Mouse (Mus musculus) telencephalon, adult 2 months (tissue): ENCODE results near the gene Tulp2.
A peak's percentile ranks its signal among the peaks of the same experiment; 100 is the strongest.
"Not testable (repeated sequence)": the region's sequence is repeated elsewhere in the genome, so short reads cannot be mapped to it uniquely, and the experiment has no call there.

Experiments used
- DNase-seq: peaks from one replicate; pipeline ENCODE4 v3.0.0-alpha.2; 2011; ENCODE audit warnings: low read depth, low spot score

The Tulp2 gene

DNA sequence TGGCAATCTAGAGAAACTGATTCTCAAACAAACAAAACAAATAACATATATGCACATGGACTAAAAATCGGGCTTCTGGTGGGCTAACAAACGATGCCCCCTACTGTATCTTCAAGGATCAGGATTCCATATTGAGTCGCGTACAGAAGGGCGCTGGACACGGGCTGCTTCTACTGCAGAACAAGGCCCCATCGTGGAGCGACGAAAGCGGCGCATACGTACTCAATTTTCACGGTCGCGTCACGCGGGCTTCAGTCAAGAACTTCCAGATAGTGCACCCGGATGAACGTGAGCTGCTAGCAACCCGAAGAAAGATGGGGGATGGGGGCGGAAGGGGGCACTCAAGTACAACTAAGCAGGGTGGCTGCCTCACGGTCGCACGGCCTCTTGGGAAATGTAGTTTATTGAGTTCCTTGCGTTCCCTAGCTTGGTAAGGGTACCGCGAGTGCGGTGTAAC is 40.1 kb downstream of the Tulp2 start:
- DNase-seq: peak; percentile 95

DNA sequence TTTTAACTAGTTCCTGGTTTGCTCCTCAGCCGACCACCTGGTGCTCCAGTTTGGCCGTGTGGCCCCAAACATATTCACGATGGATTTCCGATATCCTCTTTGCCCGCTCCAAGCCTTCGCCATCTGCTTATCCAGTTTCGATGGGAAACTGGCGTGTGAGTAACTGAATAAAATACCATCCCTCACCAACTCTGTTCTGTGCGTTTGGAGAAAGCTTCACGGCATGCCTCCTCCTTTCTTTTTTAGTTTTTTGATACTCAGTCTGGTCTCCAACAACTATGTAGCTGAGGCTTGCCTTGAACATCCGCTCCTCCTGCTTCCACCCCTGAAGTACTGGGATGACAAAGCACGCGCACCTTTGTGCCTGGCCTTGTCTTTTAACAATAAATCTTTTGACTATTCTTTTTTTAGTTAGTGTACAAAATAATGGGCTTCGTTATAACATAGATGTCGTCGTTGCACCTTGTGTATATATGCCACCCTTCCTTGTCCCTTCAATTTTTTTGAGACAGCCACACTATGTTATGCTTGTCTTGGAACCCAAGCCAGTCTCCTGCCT is 40.6 kb downstream of the Tulp2 start:
- no peak for DNase-seq

DNA sequence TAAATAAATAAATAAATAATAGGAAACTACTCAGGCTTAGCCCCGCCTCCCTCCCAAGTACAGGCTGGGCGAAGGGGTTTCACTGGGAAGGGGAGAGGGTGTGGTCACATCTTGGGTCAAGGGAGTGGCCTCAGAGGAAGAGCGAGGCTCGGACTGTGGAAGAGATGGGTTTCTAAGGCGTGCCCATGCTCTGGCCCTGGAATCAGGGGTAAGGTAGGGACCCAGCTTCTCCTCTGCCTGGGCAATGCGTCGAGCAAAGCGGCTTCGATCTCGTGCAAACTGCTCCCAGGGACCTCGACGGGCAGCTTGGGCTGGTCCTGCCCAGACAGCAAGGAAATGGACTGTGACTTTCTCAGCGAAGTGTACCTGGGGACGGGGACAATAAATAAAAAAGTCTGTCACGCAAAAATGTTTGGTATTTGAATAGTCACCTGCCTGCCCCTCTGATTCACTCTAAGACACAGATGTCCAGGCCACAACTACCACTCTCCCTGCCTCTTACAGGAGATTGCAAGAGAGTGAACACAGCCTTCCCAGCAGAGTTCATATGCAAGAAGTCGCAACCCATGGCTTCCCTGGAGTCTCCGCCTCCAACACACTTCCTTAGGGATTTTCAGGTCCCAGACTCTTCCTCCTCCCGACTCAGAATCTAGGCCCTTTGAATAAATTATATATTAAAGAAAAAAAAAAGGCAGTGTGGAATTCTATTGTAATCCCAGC is 41.4 kb downstream of the Tulp2 start:
- DNase-seq: no peak

DNA sequence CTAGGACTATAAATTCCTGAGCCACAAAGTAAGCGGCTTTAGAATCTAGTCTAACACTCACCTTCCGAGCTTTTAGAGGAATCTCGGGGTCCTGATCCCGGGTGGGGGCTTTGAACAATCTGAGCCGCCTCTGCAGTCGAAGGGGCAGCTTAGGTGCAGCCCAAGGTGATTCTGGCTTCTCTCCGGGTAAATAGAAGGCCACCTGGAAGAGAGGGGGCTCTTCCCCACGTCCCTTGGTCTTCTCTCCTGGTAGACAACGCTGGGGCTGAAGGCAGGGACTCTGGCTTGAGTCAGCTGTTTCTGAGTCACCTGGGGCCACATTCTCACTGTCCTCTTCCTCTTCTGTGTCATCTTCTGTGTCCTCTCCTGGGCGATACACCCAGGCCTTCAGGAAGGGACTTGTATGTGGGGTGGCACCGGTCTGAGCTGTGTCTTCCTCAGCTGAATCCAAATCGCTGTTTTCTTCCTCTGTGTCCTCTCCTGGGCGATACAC is 42.0 kb downstream of the Tulp2 start:
- no peak for DNase-seq

DNA sequence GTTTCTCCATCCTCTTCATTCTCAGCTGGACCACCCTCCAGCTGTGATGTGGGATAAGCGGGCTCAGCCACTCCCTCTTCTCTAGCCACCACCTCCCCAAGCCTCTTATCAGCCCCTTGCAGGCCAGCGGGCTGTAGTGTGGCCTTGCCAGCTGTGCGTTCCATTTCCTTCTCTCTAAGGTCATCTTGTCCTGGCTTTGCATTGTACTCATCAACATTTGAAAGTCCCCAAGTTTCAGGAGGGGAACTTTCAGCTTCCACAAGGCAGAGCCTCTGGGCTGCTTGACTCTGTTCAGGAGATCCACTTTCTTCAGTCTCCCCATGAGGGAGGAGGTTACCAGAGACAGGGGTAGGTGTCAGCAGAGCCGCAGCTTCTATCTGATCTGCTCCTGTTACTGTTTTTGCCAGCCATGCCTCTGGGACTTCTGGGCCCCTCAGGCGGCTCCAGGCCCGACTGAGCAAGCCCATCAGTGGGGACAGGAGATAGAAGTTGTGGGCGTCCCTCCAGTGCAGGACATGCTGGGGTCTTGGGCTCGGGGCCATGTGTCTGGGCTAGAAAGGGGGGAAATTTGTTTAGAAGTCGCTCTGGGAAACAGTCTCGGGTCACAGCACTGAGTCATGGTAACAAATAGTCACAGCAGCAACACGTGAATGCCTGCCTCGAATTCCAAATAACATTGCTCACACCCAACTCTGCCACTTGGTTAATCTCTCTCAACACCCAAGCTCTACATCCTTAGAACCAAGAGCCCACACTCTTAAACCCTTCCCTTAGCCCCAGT is 43.4 kb downstream of the Tulp2 start:
- DNase-seq: no peak

DNA sequence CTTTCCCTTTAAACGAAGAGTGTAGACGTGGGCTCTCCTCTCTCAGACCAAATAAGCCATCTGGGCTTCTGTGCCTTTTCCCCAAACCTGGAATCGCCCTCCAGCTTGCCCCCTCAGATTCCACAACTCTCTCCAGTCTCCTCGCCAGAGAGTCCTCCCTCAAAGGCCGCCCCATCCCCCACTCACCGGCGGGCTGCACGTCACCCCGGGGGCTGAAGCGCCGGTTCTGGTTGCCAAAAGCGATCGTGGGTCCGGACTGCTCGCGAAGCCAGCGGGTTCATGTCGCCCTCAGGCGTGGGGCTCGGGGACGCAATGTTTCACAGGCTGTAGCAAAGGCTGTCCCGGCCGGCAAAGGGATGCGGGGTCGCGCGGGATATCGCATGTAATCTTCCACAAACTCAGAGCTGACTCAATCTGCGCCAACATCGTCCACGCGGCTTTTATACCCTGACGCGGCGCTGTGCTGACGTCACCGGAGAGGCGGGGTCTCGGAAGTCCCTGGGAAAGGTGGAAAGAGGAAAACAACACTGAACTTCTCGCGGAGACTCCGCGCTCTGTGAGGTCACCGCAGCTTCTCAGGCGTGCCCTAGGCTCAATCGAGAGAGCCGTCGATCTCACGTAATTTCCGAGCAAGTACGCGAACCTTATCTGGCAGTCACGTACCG is 44.3 kb downstream of the Tulp2 start, which contains the start of the genes Ppp1r15a and Plekha4:
Gene Ppp1r15a (minus strand): TSS at position 460 of the 665 bp plus-strand sequence.
Gene Plekha4 (plus strand): TSS at position 522 of the 665 bp plus-strand sequence.
- DNase-seq: peak; percentile 81

DNA sequence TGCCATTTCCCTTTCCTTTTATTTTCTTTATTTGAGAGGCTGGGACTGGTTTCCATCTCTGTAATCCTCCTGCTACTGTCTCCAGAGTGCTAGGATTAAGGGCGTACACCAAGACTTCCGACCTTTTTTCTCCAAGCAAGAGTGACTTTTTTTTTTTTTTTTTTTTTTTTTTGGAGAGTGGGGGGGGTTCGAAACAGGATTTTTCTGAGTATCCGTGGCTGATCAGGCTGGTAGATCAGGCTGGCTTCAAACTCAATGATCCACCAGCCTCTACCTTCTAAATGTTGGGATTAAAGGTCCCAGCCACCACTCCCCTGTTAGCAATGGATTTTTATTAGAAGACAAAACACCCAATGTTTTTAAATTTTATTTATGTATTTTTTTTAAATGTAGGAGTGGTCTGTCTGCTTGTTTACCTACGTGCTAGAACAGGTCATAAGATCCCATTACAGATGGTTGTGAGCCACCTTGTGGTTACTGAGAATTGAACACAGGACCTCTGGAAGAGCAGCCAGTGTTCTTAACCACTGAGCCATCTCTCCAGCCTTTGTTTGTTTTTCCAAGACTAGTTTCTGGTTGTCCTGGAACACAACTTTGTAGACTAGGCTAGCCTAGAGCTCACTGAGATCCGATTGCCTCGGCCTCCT is 44.9 kb downstream of the Tulp2 start:
- no peak for DNase-seq

DNA sequence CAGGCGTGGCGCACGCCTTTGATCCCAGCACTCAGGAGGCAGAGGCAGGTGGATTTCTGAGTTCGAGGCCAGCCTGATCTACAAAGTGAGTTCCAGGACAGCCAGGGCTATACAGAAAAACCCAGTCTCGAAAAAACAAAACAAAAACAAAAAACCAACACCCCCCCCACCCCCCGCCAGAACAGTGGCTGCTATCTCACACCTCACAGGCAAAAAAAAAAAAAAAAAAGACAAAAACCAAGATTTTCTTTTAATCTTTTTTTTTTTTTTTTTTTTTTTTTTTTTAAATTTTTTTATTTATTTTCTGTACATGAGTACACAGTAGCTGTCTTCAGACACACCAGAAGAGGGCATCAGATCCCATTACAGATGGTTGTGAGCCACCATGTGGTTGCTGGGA is 45.5 kb downstream of the Tulp2 start:
- DNase-seq: not testable (repeated sequence)

DNA sequence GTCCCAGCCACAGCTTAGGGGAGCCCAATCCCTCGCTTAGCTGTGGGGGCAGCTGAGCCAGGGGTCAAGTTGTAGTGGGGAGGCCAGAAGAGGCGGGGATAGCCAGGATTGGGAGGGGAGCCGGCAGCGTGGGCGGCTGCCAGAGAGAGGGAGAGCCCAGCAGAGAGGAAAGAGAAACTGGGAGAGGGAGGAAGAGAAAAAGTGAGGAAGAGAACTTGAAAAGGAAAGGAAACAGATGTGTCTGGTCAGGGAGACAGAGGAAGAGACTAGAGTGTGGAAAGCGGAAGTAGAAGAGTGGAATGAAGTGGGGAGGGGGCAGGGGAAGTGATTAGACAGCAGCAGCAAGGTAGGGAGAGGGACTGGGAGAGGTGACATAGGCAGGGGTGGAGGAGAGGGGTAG is 47.8 kb downstream of the Tulp2 start:
- DNase-seq: no peak

DNA sequence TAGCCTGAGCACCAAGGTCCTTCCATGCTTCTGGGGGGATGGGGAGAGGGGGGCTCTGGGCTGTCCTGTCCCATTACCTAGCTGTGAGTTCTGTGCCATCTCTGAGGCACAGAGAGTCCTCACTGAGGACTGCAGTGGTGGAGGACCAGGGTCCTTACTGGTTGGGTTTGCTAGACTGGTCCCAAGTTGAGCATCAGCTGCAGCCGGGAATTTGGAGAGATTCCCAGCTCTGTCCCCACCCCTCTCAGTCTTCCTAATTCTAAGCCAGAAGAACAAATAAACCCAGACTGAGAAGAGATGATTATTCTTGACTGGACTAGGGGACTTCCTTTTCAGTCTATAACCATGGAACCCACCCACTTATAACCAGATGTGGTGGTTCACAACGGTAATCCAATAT is 49.0 kb downstream of the Tulp2 start:
- DNase-seq: no peak

DNA sequence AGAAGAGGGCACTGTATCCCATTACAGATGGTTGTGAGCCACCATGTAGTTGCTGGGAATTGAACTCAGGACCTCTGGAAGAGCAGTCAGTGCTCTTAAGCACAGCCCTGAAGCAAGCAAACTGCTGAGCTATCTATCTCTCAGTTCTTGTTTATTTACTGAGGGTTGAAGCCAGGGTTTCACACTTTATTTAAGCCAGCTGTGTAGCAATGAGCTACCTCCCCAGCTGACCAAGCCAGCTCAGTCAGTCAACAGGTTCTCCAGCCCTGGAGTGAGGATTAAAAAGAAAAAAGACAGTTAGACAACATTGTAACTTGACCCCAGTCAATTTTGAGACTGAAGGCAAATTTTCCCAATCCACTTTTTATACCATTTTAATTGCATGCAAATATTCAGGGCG is 54.0 kb downstream of the Tulp2 start:
- no peak for DNase-seq

DNA sequence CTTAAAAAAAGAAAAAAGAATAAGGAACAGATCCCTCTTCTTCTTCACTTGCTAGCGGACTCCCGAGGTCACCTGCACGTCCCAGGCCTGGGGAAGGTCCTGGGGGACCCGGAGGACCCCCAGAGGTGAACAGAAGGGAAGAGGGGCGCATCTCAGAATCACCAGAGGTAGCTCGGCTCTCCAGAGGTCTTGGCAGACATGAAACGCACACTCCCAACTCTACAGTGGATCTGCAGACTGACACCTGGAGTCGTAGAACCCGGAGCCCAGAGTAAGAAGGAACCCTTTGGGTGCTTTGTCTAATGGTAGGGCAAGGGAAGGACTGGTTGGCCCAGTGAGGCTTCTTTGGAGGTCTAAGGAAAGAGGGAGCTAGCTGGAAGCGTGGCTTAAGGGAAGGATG is 55.9 kb downstream of the Tulp2 start:
- DNase-seq: no peak

DNA sequence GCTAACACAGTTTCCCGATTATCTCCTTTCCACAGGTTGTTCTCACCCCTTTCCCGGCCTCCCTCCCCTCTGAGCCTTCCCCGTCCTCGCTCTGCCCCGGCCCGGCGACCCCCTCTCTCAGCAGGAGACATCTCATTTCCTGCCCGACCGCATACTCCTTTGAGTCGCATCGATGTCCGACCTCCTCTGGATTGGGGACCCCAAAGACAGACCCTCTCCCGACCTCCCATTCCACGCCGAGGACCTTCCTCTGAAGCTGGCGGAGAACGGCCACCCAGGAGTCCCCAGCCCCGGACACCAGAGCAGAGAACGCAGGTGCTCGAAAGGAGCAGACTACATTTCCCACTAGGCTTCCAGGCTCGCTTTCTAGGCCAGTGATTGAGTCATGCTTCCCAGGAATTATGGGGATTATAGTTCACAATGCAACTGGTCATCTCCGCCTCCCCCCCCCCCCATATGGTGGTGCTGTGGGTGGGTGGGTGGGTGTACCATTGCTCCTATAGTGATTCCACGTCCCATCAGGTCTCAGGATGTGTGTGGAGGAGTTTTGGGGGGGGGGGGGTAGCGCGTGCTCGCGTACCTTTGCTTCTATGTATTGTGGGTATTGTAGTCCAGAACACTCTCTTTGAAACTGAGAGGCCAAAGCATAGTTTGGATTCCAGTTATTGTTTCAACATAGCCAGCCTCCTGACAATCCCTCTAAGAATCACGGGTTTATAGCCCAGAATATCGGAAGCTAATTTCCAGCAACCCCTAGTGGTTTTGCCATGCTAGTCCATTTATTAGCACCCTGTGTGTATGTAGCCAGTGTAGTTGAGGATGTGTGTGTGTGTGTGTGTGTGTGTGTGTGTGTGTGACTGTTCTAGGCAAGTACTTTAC is 56.7 kb downstream of the Tulp2 start:
- peak; percentile 60 for DNase-seq

DNA sequence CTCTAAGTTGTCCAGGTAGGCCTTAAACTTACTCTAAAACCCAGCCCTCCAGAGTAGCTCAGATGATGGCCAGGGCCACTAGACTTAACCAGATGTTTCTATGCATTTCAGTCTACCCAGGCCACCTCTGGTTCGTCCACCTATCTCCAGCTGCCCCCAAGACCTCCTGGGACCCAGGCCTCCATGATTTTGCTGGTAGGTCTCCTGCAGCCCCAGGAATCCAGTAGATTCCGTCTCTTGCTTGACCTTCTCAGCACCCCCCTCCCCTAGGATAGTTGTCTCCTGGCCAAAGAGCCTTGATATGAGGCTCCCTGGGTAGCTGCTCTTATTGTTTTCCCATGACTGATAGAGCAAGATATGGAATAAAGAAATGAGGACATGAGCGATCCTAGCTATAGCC is 57.4 kb downstream of the Tulp2 start:
- DNase-seq: no peak

DNA sequence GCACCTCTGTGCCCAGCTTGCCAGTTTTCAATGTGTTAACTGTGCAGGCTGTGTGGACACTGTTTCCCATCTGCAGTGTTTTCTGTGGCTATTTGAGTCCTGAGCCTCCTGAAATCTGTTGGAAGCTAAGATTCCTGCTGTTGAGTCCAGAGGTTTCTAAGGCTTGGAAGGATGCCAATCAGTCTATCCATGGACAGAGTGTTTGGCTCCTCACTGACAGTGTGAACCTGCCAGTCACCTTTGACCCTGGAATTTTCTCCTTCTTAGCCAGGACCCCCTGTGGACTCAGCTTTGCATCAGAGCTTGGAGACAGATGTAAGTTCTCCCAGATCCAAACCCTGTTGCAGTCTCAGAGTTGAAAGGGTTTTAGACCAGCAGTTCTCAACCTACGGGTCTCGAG is 58.5 kb downstream of the Tulp2 start:
- DNase-seq: no peak

DNA sequence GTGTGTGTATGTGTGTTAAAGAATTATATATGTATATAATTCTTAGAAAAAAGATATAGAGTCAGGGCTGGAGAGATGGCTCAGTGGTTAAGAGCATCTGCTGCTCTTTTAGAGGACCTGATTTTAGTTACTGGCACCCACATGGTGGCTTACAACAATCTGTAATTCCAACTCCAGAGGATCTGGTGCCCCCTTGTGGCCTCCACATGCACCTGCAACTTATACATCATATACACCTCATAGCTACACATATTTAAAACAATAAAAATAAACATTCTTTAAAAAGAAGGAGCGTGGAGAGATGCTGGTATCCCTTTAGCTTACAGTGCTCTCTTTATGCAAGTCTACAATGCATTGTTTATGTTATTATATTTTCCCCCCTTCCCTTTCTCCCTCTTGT is 62.8 kb downstream of the Tulp2 start:
- no peak for DNase-seq

DNA sequence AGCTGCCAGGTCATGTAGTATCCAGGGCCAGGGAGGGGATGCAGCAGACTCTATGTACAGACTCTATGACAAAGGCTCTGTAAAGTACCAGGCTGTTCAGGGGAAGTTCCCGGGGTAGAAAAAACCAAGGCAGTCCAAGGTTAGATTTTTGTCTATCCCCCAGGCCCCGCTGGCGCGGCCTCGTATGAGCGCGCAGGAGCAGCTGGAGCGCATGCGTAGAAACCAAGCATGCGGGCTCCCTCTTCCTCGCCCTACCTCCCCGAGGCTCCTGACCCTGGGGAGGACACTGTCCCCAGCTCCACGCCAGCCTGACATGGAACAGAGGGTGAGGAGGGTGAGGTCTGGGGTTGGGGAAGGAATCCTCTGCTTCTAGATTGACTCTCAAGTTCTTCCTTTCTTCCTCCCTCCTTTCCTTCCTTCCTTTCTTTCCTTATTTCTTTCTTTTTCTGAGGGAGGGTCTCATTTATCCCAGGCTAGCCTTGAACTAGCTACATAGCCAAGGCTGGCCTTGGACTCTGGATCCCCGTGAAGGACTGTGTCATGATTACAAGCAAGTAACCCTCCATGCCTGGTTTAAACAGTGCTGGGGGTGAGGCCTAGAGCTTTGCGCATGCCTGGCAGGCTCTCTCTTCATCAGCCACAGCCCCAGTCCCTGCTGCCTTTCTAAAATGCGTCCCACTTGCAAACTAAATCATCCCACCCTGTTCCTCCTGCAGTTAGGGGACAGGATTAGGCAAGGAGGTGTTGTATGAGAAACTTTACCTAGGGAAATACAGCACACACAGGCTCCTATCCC is 68.2 kb downstream of the Tulp2 start:
- DNase-seq: no peak

DNA sequence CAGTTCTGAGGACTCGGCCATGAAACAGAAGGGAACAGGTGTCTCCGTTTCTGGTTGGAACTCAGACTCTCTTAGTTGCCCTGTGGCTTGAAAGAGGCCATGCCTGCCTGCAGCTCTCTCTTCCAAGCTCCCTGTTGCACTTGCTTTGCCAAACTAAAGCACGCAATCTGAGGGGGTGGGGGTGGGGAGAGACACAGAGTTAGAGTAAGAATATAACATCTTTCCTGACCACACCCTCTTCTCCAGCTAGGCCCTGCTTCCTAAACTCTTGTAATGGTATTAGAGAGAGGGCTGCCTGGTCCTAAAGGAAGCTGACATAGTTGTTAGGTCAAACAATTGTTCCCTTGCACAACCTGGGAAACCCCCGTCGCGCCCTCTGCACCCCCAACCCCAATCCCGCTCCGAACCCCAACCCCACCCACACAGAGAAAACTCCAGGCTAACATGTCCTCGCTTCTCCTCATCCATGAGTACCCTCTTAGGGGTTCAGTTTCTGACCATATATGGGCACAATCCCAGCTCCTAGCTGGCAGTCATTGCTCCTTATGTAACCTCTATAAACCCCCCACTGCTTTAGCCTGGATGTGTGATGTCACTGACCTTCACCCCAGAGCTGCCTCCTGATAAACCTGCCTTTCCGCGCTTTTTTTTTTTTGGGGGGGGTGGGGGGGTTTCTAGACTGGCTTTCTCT is 69.3 kb downstream of the Tulp2 start:
- DNase-seq: no peak

DNA sequence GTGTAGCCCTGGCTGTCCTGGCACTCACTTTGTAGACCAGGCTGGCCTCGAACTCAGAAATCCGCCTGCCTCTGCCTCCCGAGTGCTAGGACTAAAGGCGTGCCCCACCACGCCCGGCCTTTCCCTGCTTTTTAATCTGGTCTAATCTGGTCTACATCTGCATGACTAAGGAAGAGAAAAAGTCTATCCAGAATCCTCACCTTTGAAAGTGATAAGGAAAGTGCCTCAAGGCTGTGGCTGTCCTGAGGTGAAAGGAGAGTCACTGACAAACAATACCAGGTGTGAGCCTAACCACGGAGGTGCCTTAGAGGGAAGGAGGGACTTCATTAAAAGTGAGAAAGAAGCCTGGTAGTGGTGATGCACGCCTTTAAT is 69.8 kb downstream of the Tulp2 start:
- DNase-seq: no peak
